Mouse (Mus musculus) regulatory T cell (primary cell): ENCODE results near the gene Mup14.
"Not testable (repeated sequence)": the region's sequence is repeated elsewhere in the genome, so short reads cannot be mapped to it uniquely, and the experiment has no call there.

ENCODE experiments used
- in situ Hi-C: fragments of 300-600 bp; cut with MboI, MseI; formaldehyde crosslinking; loops from one replicate; pipeline ENCODE4 v1.15.1; 2025; ENCODE audit warnings: high pct_unique_total_duplicates

Mup14 gene

GRCm38 (mm10) chr4:61303900-61304299 lies at the start of gene Mup14:
Gene Mup14 (minus strand): TSS chr4:61304000.
- in situ Hi-C loops = not testable (repeated sequence)

- in situ Hi-C loops = loop anchor here (5.0 kb wide), 3 partner anchors 374 to 1321 kb away; no protein-coding TSS in a partner anchor
These were observed 34.3 kb upstream of the Mup14 start for GRCm38 (mm10) chr4:61338108-61338507.
